Mouse (Mus musculus) embryo, embryonic 11.5 days (tissue): ENCODE measurements around the gene Pigv.

Experiments
- DNase-seq: peaks from one replicate; pipeline ENCODE4 v3.0.0-alpha.2; 2012; ENCODE audit warnings: low read depth, low spot score

Pigv gene

DNA sequence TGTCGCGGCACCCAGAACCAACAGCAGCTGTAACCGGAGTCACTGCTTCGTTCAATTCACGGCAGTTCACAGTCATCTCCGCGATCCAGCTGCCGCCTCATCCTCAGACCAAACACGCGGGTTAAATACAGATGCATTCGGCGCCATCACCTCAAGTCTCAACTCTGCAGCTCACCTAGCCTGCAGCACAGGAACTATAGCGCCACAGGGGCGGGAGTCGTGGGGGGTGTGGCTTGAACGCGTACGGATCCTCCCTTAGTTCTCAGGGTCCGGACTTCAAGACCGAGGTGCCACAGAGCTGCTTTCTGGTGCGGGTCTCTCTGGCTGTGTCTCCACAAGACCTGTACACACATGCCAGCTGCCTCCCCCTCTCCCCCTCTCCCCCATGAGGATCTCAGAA lies 26.8 kb downstream of the Pigv start:
- no peak for DNase-seq

DNA sequence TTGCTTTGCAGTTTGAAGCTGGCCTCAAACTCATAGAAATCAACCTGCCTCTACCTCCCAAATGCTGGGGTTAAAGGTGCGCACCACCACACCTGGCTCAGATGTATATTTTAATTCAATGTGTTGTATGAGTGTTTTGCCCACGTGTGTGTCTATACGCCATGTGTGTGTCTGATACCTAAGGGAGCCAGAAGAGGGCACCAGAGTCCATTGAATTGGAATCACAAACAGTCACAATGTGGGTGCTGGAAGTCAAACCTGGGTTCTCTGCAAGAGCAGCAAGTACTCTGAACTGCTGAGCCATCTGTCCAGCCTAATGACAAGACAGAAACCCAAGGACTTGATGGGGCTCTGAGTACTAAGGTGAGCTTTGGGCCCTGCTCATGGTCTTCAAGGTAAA lies 27.3 kb downstream of the Pigv start:
- no peak for DNase-seq

DNA sequence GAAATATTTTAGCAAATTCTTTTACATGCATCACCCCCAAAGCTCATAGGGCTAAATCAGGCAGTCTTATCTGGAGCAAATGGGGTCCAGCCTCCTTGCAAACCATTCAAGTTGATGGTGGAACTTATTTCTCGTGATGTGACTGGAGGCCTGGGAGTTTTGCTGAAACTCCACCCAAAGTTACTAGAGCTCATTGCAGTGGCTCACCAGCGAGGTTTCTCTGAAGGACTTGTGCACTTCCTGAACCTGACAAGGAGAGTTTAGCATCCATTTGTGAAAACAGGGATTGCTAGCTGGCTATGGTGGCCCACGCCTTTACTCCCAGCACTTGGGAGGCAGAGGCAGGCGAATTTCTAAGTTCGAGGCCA lies 38.4 kb downstream of the Pigv start:
- no peak for DNase-seq

DNA sequence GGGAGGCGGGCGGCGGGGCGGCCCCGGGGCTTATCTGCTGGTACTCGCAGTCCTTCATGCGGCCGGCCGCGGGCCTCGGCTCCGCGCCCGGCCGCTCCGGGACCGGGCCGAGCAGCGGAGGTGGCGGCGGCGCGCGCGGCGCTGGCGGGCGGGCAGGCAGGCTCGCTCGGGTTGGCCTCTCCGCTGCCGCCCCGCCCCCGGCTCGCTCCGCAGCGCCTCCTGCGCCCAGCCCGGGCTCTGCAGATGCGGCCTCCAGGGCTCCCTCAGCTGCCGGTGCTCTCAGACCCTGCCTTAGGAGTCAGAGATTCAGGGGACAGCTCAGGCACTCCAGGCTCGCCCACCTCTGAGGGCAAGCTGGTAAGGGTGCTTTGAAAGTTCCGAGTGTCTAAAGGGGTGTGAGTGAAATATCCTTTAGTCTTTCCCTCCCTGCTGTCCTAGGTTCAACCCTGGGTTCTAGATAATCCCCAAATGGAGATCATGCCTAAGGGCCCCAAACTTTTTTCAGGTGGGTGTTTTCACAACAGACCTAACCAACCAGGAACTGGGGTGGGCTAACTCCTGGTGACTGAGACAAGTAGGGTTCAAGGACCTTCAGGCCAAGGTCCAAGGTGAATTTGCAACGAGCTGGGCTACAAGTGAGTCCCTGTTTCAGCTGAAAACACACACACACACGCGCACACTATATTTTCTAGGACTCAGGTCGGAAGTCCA lies 39.0 kb downstream of the Pigv start:
- DNase-seq = peak; percentile 61

DNA sequence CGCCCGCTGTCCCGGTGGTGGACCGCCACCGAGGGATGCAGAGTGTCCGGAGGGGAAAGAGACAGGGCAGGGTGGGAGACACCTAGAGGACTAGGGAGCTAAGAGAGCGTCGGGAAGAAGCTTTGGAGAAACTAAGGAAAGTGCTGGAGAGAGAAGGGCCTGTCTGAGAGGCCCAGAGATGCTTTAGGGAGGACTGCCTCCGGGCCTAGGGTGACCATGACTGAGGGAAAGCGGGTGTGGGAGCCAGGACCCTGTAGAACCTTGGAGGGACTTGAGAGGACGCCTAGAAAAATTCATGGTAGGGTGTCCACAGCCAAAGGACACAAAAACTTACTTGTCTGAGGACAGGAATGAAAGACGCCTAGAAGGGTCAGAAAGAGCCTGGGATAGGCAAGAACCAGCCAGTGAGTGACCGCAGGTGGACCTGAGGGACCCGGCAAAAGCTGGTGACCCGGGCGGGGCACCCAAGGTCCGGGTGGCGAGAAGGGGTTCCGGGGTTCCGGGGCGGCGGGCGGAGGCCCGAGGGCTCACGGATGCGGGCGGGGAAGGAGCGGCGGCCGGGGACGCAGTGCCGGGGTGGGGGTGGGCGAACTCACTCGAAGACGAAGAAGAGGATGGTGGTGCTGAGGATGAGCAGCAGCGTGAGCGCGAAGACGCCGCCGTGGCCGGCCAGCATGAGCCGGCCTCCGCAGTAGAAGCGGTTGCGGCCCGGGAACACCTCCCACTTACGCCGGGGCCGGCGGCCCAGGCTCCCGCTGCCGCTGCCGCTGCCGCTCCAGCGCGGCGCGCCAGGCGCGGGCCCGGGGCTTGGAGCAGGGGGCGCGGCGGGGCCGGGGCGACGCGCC lies 39.7 kb downstream of the Pigv start:
- DNase-seq = peak; percentile 20

DNA sequence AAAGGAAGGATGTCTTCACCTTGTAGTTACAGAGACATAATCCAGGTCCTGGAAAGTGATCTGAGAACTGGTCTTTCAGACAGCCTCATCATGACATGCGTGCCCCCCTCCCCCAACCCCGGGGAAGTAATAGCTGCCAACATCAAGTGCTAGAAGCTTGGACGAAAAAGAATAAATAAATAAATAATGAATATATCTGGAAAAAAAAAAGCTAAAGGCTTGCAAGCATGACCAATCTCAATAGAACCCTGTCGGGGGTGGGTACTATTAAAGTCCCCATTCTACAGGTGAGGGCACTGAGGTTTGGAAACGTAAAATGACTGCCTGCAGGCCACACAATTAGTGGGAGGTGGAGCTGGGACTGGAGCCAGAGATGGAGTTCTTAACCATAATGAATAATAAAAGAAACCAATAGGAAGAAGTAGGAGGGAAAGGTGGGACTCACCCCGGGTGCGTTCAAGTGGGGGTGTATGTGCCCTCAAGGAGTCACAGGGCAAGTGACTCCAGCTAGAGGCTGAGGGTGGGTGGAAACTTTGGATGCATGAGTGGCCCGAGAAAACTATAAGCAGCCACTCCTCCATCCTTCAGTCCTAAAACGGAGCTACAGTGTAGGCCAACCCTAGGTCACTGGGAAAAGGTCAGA lies 40.6 kb downstream of the Pigv start:
- no peak for DNase-seq

DNA sequence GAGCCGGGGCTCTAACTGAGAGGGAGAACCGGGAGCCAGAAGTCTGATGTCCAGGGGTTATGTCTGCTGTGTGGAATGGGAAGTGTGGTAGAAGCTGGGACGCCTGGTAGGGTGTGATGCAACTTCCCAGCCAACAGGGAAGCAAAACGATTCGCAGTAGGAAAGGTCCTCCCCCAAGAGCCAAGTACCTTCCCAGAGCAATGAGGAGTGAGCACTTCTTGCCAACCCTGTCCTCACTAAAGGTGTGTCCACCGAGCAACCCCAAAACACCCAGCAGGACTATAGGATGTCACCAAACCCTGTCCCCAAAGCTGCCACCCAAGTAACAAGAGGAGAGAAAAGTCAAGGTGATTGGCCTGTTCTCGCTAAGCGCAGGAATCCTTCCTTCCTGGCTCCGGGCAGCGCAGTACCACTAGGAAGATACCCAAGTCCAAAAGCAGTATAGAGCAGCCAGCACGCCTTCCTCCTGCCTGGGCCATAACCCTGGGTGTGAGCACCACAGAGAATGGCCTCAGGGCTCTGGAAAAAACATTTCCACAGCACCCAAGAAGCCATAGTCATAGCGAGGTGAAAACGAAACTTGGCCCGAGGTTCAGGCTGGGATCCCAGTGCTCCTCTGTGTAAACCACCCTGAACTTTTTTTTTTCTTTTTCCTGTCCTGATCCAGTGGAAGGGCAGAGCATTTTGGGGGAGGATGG lies 41.2 kb downstream of the Pigv start:
- DNase-seq = no peak

DNA sequence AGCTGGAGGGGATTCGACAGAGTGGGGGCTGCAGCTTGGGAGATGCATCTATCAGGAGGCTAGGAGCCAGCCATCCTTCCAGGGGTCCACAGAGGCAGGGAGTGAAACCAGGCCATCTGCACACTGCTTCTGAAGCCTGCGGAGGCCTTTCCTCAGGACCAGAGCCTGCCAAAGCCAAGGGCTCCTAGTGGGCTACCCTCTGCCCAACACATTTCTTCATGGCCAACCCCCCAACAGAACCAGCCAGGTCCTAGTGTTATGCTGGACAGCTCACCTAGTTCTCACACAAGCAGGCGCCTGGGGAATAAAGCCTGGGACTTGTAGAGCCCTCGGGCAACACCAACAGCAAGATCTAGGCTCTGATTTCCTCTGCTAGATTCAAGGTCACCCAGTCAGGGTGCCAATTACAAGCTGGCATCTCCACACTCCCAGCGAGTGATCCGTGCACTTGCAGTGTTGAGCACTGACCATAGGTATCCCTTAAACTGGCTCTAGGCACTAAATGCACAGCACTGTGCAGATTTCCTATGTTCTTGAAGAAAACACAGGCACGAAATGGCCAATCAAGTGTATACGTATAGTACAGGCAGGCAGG lies 42.0 kb downstream of the Pigv start:
- DNase-seq = no peak

DNA sequence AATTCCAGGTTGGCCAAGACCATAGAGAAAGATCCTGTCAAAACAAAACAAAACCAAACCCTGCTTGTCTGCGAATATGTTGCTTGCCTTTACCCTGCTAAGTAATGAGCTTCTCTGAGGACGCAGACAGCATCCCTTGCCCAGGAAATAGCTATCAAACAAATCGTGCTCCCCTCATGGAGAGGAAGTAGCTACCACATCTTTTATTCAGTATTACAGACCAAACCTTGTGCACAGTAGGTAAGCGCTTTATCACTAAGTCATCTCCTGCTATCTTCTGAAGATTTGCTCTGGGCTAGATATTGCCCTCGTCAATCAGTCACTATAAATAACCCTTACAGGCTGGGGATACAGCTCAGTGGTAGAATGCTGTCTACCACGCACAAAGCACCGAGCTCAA lies 43.3 kb downstream of the Pigv start:
- DNase-seq = no peak

DNA sequence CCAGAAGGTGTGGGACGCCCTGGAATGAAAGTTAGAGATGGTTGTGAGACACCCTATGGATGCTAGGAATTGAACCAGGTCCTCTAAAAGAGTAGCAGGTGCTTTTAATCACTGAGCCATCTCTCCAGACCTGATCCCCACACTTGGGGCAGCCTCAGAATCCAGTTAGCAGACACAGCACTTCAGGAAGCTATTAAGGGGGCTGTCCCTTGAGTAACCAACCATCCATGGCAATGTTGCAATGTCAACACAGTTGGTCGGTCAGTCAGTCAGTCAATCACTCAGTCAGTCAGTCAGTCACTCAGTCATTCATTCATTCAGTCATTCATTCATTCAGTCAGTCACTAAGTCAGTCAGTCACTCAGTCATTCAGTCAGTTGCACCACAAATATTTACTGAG lies 43.9 kb downstream of the Pigv start:
- no peak for DNase-seq

DNA sequence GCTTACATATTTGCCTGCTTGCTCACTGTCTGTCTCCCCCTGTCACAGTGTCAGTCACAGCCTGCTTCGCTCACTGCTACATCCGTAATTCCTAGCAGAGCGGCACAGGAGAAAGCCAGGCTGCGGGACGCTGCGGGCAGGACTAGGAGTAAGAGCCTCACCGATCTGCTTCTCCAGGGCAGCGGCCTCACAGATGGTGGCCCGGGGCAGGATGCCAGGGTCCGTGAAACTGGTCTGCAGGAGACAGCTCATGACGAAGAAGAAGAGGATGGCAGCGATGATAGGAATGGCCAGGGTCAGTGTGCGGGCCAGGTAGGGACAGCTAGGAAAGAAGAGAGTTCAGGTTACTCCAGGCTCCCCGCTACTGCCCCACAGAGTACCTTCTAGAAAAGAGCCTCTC lies 45.4 kb downstream of the Pigv start:
- DNase-seq = no peak

DNA sequence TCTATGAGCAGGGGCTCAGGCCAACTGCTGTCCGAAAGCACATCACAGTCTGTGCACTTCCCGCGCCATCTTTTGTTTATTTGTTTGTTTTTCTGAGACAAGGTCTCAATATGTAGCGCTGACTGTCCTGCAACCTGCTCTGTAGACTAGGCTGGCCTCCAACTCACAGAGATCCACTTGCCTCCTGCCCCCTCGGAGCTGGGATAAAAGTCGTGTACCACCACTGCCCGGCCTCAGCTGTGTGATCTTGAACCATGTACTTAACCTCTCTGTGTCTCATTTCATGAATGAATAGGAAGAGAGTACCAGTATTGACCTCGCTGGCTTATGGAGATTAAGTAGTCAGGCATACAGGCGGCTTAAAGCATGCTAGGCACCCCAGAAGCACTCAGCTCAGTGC lies 45.8 kb downstream of the Pigv start:
- no peak for DNase-seq

DNA sequence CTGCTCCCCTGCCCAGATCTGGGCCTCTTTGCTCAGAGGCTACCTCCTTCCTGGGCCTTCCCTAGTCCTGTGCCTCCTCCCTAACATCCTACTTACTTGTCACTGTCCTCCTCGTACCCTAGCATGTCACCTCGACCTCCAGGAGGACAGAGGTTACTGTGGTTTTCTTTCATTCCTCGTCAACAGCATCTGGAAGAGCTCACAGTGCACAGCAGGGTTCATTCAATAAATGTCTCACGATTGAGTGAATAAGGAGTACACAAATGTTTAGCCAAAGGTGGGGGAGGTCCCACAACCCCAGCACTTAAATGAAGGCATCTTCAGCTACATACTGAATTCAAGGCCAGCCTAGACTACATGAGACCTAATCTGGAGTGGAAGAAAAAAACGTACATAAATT lies 46.2 kb downstream of the Pigv start:
- DNase-seq = no peak

DNA sequence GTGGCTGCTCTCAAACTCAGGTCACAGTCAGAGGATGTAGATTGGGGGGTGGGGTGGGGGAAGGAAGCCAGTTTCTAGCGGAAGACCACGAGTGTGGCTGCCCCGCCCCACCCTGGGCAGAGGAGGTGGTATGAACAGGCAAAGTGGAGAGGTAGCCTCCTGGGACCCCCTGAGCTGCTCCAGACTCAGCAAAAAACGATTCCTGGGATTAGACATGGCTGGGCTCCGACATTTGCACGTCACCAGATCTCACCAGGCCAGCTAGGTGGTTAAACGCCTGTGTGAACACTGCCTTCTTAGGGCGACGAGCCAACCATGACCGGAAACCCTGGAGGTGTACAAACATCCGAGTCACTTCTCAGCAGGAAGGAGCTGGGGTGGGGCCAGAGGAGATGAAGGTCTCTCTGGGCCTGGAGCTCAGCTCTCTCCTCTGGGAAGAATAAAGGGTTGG lies 46.8 kb downstream of the Pigv start:
- no peak for DNase-seq

DNA sequence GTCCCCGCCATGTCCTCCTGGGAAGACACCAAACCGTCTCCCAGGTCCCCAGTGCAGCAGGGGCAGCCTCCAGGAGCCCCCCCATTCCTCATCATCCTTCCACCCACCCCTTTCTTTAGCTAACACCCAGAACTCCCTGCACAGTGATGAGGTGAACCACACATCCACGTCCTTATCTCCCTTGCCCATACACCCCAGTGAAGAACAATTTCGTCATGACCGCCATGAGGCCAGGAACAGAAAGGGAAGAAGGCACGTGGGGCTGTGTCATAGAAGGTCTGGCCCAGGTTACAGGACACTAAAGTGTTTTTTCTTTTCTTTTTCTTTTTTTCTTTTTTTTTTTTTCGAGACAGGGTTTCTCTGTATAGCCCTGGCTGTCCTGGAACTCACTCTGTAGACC lies 47.6 kb downstream of the Pigv start:
- DNase-seq = no peak

DNA sequence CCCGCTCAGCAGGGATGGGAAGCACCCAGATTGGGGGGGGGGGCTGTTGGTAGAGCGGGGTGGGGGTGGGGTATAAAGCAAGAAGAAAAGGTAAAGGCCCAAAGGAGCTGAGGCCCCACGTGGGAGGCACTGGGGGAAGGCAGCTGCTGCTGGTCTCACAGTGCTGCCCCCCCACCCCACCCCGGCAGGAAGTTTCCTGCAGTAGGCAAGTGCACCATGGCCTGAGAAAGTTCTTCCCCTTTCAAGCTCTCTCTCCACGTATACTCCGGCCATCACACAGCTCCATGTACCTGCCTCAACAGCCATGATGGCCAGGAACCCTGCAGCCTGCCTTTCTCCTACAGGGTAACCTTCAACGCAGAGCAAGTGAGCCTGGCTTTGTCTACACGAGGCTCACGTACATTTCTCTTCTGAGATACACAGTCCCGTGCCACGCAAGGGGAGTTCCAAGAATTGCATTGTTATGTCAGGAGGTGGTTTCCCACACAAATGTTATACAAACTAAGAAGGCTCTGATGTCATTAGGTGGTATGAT lies 50.2 kb downstream of the Pigv start:
- DNase-seq = no peak

DNA sequence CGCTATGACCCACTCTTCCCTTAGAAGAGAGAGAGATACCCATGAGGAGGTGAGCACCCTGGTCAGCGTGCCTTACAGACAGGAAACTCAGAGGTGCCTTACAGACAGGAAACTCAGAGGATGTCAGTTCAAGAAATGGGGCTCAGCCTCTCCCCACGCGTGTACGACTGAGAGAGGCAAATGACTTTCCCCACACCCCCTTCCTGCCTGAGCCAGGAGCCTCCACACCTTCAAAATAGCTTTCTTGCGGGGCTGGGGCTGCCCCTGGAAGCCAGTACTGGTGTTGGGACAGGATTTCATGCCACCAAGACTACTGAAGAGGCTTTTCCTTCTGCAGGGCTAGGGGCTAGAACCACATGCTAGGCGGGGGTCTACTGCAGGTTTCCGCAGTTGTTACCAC lies 51.8 kb downstream of the Pigv start:
- DNase-seq = no peak

DNA sequence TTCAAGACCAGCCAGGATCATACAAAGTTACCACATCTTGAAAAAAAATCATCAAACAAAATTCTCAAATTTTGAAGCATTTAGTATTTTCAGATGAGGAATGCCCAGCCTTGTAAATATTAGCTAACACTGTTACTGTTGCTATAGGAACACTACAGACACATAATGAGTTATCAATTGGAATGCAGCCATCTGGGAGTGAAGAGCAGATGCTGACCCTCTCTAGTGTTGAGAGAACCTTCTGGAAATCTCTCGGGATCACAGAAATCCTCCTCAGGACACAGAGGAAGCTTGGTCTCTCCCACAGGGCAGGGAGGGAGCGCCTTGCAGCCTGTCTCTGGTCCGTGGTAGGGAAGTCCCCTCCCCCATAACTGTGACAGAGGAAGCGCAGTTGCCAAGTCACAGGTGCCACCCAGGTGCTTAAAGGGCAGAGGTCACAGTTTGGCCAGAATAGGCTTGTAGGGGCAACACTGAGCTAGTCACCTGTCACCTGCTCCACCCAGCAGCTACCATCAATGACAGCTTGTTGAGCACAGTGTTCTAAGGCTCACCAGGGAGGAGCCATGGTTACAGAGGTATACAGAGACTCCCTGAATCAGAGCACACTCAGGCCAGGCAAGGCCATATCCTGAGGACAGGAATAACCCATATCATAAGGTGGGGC lies 52.8 kb downstream of the Pigv start:
- no peak for DNase-seq

DNA sequence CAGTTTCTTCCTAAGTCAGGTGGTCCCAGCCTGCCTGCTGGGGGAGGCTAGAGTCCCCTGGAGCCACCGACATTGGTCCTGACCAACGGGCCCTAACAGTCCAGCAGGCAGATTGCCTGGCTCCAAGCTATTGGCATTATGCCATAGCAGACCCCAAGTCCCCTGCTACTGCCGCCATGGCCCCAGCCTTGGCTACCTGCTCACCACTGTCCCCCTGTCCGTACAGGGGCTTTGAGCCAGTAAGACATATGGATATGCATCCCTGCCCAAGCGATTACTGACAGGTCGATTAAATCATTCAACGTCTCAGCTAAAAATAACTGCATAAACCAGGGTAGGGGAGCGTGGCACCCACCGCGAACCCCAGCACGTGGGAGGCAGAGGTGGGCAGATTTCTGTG lies 54.5 kb downstream of the Pigv start:
- DNase-seq = no peak

DNA sequence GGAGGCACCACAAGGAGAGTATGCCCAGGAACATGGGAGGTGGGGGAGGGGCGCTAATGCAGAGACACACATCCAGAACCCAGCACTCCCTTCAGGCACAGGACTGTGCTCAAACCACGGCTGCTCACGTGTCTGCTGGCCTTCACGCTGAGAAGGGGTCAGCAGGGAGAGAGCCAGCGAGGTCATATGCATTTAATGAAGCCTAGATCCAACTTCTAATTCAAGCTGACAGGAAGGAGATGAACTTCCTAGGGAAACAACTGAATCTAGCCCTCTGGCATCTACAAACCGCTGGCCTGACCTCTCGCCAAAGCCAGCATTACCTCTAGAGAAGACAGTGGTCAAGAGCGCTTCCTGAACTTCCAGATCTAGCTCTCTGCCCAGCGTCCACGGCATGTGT lies 57.0 kb downstream of the Pigv start:
- DNase-seq = no peak

DNA sequence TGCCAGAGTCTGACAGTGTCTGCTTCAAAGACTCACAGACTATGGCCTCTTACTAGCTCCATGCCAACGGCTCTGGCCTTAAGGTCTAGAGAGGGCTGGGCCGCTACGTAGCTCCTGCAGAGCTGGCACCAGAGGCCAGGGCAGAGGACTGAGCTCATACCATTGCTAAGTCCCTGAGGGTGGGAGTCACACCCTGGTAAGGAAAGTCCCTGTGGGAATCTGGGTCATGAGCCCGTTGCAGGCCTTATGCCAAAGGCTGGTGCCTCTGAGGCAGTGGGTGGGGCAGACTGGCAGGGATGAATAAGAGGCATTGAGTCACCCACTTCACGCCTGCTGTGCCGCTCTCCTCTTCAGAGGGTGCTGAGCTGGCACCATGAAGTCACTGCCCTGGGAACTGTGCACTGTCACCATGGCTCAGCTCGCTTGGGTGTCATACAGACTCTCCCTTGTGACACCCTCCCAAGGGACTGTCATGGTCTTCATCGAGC lies 58.1 kb downstream of the Pigv start:
- no peak for DNase-seq
